Mouse (Mus musculus) yolk sac, embryonic 10.5 days (tissue): ENCODE results near the gene Urgcp.
A peak's percentile ranks its signal among the peaks of the same experiment; 100 is the strongest.
"Not testable (repeated sequence)": the region's sequence is repeated elsewhere in the genome, so short reads cannot be mapped to it uniquely, and the experiment has no call there.

ENCODE experiments used
- DNase-seq: peaks from one replicate; pipeline ENCODE4 v3.0.0-alpha.2; 2017; ENCODE audit warnings: low spot score

Gene Urgcp

GRCm38 (mm10) chr11:5761820-5762632, at the start of gene Urgcp:
Urgcp (minus strand) TSS chr11:5762376.
- DNase-seq: peak; percentile 99

GRCm38 (mm10) chr11:5809487-5809886, 47.3 kb upstream of the Urgcp start:
- not testable (repeated sequence) for DNase-seq

- no peak for DNase-seq
These were observed 45.8 kb upstream of the Urgcp start for GRCm38 (mm10) chr11:5807956-5808355.

GRCm38 (mm10) chr11:5805711-5806110, 43.5 kb upstream of the Urgcp start:
- no peak for DNase-seq

GRCm38 (mm10) chr11:5804174-5804573, 42.0 kb upstream of the Urgcp start:
- no peak for DNase-seq

GRCm38 (mm10) chr11:5803551-5803981, 41.4 kb upstream of the Urgcp start, which contains the start of gene Pgam2:
Pgam2 (minus strand) TSS chr11:5803733.
- peak; percentile 27 for DNase-seq

- no peak for DNase-seq
These were observed 40.5 kb upstream of the Urgcp start for GRCm38 (mm10) chr11:5802457-5803217.

- DNase-seq: no peak
These were observed 39.8 kb upstream of the Urgcp start for GRCm38 (mm10) chr11:5802005-5802404.

GRCm38 (mm10) chr11:5801511-5801910, 39.3 kb upstream of the Urgcp start:
- no peak for DNase-seq

- DNase-seq: no peak
These were observed 37.7 kb upstream of the Urgcp start for GRCm38 (mm10) chr11:5799621-5800490.

GRCm38 (mm10) chr11:5797928-5798327, 35.8 kb upstream of the Urgcp start:
- DNase-seq: no peak

GRCm38 (mm10) chr11:5797371-5797770, 35.2 kb upstream of the Urgcp start:
- DNase-seq: no peak

- no peak for DNase-seq
These were observed 34.8 kb upstream of the Urgcp start for GRCm38 (mm10) chr11:5796939-5797338.

- no peak for DNase-seq
These were observed 33.5 kb upstream of the Urgcp start for GRCm38 (mm10) chr11:5795706-5796105.

- DNase-seq: no peak
These were observed 33.1 kb upstream of the Urgcp start for GRCm38 (mm10) chr11:5795290-5795689.

GRCm38 (mm10) chr11:5790431-5790830, 28.3 kb upstream of the Urgcp start:
- DNase-seq: no peak

- DNase-seq: no peak
These were observed 27.7 kb upstream of the Urgcp start for GRCm38 (mm10) chr11:5789754-5790333.

GRCm38 (mm10) chr11:5789071-5789753, 27.0 kb upstream of the Urgcp start:
- no peak for DNase-seq

GRCm38 (mm10) chr11:5788056-5789014, 26.2 kb upstream of the Urgcp start, which contains the start of gene Dbnl:
Dbnl (plus strand) TSS chr11:5788488.
- DNase-seq: peak; percentile 95

GRCm38 (mm10) chr11:5787671-5788055, 25.5 kb upstream of the Urgcp start:
- DNase-seq: no peak
